Mouse (Mus musculus): Measurements from ENCODE around the gene Pnldc1. TPM values are rescaled to one million over a fixed set of nuclear protein-coding genes. Genes with fewer than 3 reads are reported as not detected.
"Not testable (repeated sequence)": the region's sequence is repeated elsewhere in the genome, so short reads cannot be mapped to it uniquely, and the experiment has no call there.

The Pnldc1 gene
- polyA plus RNA-seq, 1 experiment from 2014 or later = 2.2 TPM

- Histone ChIP-seq H3K36me3 (ENCODE audit: control insufficient read depth, insufficient read depth) (peaks cover 8% of the 10 kb centered on the region), H3K4me1 (replicated peaks; ENCODE audit: control insufficient read depth, insufficient read depth, low read length) (peaks cover 6% of the 10 kb centered on the region), H3K27me3 (replicated peaks; ENCODE audit: control insufficient read depth, insufficient read depth, low read length) (no peaks in the 10 kb centered on the region), H3K9me3 (ENCODE audit: control insufficient read depth, low read length) (no peaks in the 10 kb centered on the region), H3K9ac (replicated peaks; ENCODE audit: low read depth, low read length) (no peak overlapping the region), H3K4me2 (ENCODE audit: low read length) (no peak overlapping the region), H3K27ac (ENCODE audit: low read length) (no peak overlapping the region), H3K4me3 (replicated peaks; ENCODE audit: low read length) (no peak overlapping the region)
- 7% methylated on average over 2 of the region's 2 CpGs for WGBS
- no peak for ATAC-seq
These were observed 28.0 kb upstream of the Pnldc1 start for GRCm38 (mm10) chr17:12938077-12938476.

DNA sequence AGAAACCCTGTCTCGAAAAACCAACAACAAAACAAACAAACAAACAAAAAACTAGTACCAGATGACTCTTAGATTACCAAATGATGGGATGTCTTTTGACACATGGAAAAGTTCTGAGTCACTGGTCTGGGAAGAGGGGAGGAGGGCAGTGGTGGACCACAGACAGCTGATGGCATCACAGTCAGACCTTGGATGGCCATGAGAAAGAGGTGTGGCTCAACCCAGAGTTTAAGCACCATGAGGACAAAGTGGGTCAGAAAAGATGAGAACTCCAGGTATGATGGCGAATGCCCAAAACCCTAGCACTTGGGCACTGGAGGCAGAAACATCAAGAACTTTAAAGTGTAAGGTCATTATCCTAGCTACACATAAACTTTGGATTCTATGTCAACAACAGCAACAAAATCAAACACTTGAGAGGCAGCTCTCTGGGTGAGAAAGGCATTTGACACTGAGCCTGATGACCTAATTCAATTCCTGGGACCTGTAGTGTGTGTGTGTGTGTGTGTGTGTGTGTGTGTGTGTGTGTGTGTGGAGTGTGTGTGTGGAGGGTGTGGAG lies 27.5 kb upstream of the Pnldc1 start:
- Histone ChIP-seq H3K4me1 (replicated peaks; ENCODE audit: control insufficient read depth, insufficient read depth, low read length) (peaks cover 6% of the 10 kb centered on the region), H3K36me3 (ENCODE audit: control insufficient read depth, insufficient read depth) (peaks cover 2% of the 10 kb centered on the region; the same call in 1 of the 2 replicates), H3K27ac (ENCODE audit: low read length) (no peak overlapping the region), H3K27me3 (replicated peaks; ENCODE audit: control insufficient read depth, insufficient read depth, low read length) (no peaks in the 10 kb centered on the region), H3K4me3 (replicated peaks; ENCODE audit: low read length) (no peak overlapping the region), H3K9me3 (ENCODE audit: control insufficient read depth, low read length) (no peaks in the 10 kb centered on the region), H3K4me2 (ENCODE audit: low read length) (no peak overlapping the region), H3K9ac (replicated peaks; ENCODE audit: low read depth, low read length) (no peak overlapping the region)
- WGBS = 88% methylated on average over 2 of the region's 2 CpGs
- no peak for ATAC-seq

GRCm38 (mm10) chr17:12935719-12936118 lies 25.7 kb upstream of the Pnldc1 start:
- no peaks in the 10 kb centered on the region for H3K27me3 ChIP-seq (replicated peaks; ENCODE audit: control insufficient read depth, insufficient read depth, low read length)
- no peak for ATAC-seq
- H3K36me3 ChIP-seq (ENCODE audit: control insufficient read depth, insufficient read depth) = no peaks in the 10 kb centered on the region
- 9% methylated on average over 4 of the region's 4 CpGs for WGBS
- H3K4me3 ChIP-seq (replicated peaks; ENCODE audit: low read length) = no peak overlapping the region
- H3K4me2 ChIP-seq (ENCODE audit: low read length) = no peak overlapping the region
- H3K9ac ChIP-seq (replicated peaks; ENCODE audit: low read depth, low read length) = no peak overlapping the region
- H3K4me1 ChIP-seq (replicated peaks; ENCODE audit: control insufficient read depth, insufficient read depth, low read length) = peaks cover 6% of the 10 kb centered on the region
- H3K27ac ChIP-seq (ENCODE audit: low read length) = no peak overlapping the region
- no peaks in the 10 kb centered on the region for H3K9me3 ChIP-seq (ENCODE audit: control insufficient read depth, low read length)

- not testable (repeated sequence) for H3K36me3 ChIP-seq (ENCODE audit: control insufficient read depth, insufficient read depth); H3K9me3 ChIP-seq (ENCODE audit: control insufficient read depth, low read length); H3K27me3 ChIP-seq (replicated peaks; ENCODE audit: control insufficient read depth, insufficient read depth, low read length); H3K4me1 ChIP-seq (replicated peaks; ENCODE audit: control insufficient read depth, insufficient read depth, low read length); H3K4me2 ChIP-seq (ENCODE audit: low read length); H3K4me3 ChIP-seq (replicated peaks; ENCODE audit: low read length); ATAC-seq; H3K27ac ChIP-seq (ENCODE audit: low read length); H3K9ac ChIP-seq (replicated peaks; ENCODE audit: low read depth, low read length)
- WGBS = 88% methylated on average over 5 of the region's 5 CpGs
These were observed 21.5 kb upstream of the Pnldc1 start for GRCm38 (mm10) chr17:12931576-12931975.

DNA sequence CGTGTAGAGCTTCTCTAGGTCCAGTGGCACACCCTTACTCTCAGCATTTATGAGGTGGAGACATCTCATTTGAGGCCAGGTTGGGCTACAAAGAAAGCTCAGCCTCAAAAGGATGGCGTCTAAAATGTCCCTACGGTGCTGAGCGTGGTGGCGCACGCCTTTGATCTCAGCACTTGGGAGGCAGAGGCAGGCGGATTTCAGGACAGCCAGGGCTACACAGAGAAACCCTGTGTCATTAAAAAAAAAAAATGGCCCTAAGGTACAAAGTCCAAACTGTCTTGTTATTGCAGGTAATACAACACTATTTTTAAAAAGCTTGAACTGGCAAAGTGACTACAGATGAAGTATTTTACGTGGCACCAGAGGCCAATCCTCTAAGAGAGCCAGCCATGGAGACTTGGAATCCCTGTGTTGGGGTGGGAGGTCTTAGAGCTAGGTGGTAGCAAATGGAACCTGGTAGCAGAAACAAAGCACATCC lies 15.7 kb upstream of the Pnldc1 start:
- no peak overlapping the region for H3K9ac ChIP-seq (replicated peaks; ENCODE audit: low read depth, low read length)
- H3K27ac ChIP-seq (ENCODE audit: low read length) = no peak overlapping the region
- 87% methylated on average over 8 of the region's 8 CpGs for WGBS
- H3K4me3 ChIP-seq (replicated peaks; ENCODE audit: low read length) = no peak overlapping the region
- ATAC-seq = no peak
- H3K4me2 ChIP-seq (ENCODE audit: low read length) = no peak overlapping the region
- H3K9me3 ChIP-seq (ENCODE audit: control insufficient read depth, low read length) = no peaks in the 10 kb centered on the region
- no peaks in the 10 kb centered on the region for H3K27me3 ChIP-seq (replicated peaks; ENCODE audit: control insufficient read depth, insufficient read depth, low read length)
- peaks cover 46% of the 10 kb centered on the region for H3K36me3 ChIP-seq (ENCODE audit: control insufficient read depth, insufficient read depth)
- H3K4me1 ChIP-seq (replicated peaks; ENCODE audit: control insufficient read depth, insufficient read depth, low read length) = no peaks in the 10 kb centered on the region

DNA sequence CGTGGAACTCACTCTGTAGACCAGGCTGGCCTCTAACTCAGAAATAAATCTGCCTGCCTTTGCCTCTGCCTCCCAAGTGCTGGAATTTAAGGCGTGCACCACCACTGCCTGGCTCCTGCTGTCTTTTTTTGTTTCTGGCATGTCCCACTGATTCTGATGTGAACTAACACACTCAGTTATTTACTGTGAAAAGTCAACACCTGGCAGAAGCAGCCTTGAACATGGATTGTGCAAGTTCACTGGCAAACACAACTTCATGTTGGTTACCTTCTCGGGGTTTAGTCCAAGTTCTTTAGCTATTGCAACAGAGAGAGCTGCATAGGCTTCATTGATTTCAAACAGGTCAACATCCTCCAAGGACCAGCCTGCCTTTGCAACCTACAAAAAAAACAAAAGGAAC lies 15.0 kb upstream of the Pnldc1 start:
- H3K4me3 ChIP-seq (replicated peaks; ENCODE audit: low read length) = no peak overlapping the region
- no peaks in the 10 kb centered on the region for H3K9me3 ChIP-seq (ENCODE audit: control insufficient read depth, low read length)
- no peaks in the 10 kb centered on the region for H3K4me1 ChIP-seq (replicated peaks; ENCODE audit: control insufficient read depth, insufficient read depth, low read length)
- H3K27me3 ChIP-seq (replicated peaks; ENCODE audit: control insufficient read depth, insufficient read depth, low read length) = no peaks in the 10 kb centered on the region
- ATAC-seq = no peak
- H3K9ac ChIP-seq (replicated peaks; ENCODE audit: low read depth, low read length) = no peak overlapping the region
- H3K4me2 ChIP-seq (ENCODE audit: low read length) = no peak overlapping the region
- WGBS = 86% methylated on average over 3 of the region's 3 CpGs
- H3K27ac ChIP-seq (ENCODE audit: low read length) = no peak overlapping the region
- peaks cover 52% of the 10 kb centered on the region for H3K36me3 ChIP-seq (ENCODE audit: control insufficient read depth, insufficient read depth)

DNA sequence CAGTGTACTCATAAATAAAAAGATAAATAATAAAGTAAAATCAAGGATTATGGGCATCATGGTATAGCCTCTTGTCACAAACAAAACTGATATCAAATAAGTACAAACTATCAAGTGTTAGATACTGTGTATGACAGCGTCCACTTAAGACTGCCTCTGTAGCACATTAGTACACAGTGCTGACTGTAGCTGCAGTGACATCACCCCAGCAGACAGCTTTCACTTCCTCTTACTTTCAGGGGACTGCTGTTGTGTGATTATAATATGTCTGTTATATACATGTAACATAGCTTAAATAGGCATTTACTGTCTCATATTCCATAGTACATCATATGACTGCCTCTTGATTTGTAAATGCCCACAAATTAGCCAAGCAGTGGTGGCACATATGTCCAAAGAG lies 11.0 kb upstream of the Pnldc1 start:
- H3K27me3 ChIP-seq (replicated peaks; ENCODE audit: control insufficient read depth, insufficient read depth, low read length) = no peaks in the 10 kb centered on the region
- 96% methylated on average over 1 of the region's 1 CpGs for WGBS
- no peak for ATAC-seq
- H3K9me3 ChIP-seq (ENCODE audit: control insufficient read depth, low read length) = no peaks in the 10 kb centered on the region
- peaks cover 59% of the 10 kb centered on the region for H3K36me3 ChIP-seq (ENCODE audit: control insufficient read depth, insufficient read depth)
- no peak overlapping the region for H3K4me2 ChIP-seq (ENCODE audit: low read length)
- no peak overlapping the region for H3K27ac ChIP-seq (ENCODE audit: low read length)
- no peak overlapping the region for H3K9ac ChIP-seq (replicated peaks; ENCODE audit: low read depth, low read length)
- peaks cover 4% of the 10 kb centered on the region for H3K4me1 ChIP-seq (replicated peaks; ENCODE audit: control insufficient read depth, insufficient read depth, low read length)
- H3K4me3 ChIP-seq (replicated peaks; ENCODE audit: low read length) = no peak overlapping the region

GRCm38 (mm10) chr17:12916588-12917380 lies 6.8 kb upstream of the Pnldc1 start:
- WGBS = under 1% methylated on average over 39 of the region's 40 CpGs
- H3K36me3 ChIP-seq (ENCODE audit: control insufficient read depth, insufficient read depth) = peaks cover 34% of the 10 kb centered on the region
- peak overlapping the region; percentile 94 for H3K9ac ChIP-seq (replicated peaks; ENCODE audit: low read depth, low read length)

DNA sequence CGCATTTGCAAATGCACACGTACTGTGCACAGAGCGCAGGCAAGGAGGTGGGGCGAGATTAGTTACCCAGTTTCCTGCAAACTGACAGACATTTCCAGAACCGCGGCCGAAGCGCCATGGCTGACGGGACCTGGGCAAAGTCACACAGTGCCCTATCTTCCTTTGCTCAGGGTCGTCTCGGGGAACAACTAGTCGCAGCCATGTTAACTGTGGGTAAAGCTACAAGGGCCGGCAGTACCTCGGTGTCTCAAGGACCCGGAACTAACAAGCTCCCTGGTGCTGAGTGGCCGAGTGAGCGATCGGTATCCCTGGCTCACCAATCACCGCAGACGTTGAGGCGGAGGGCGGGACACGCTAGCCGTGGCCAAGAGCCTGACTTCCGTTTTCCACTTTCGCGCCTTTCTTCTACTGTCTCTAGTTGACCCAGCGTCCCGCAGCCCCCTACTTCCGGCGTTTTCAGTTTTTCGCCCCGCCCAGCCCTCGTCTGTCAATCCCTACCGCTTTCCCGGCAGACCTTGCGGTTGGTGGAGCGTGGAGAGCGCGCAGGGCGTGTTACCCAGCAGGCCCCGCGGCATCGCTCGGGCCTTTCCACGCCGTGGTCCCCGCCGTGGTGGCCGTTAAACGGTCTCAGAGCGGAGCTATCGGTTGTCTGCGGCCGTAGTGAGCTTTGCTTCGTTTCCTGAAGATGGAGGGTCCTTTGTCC lies 6.0 kb upstream of the Pnldc1 start, which contains the start of gene Mrpl18:
Gene Mrpl18, minus strand, starts transcription at position 465 of the 703 bp plus-strand sequence.
- Histone ChIP-seq H3K9me3 (ENCODE audit: control insufficient read depth, low read length) (no peaks in the 10 kb centered on the region), H3K4me2 (ENCODE audit: low read length) (peak within 1 kb of the TSS; percentile 93), H3K4me3 (replicated peaks; ENCODE audit: low read length) (peak within 1 kb of the TSS; percentile 89), H3K4me1 (replicated peaks; ENCODE audit: control insufficient read depth, insufficient read depth, low read length) (peaks cover 11% of the 10 kb centered on the region), H3K27ac (ENCODE audit: low read length) (peak within 1 kb of the TSS; percentile 83), H3K36me3 (ENCODE audit: control insufficient read depth, insufficient read depth) (peaks cover 28% of the 10 kb centered on the region), H3K9ac (replicated peaks; ENCODE audit: low read depth, low read length) (peak within 1 kb of the TSS; percentile 94), H3K27me3 (replicated peaks; ENCODE audit: control insufficient read depth, insufficient read depth, low read length) (no peaks in the 10 kb centered on the region)
- WGBS = under 1% methylated on average over 56 of the region's 56 CpGs
- peak; percentile 99 for ATAC-seq

More at GRCm38 (mm10) chr17:12916588-12917380, 6.8 kb upstream of the Pnldc1 start:
- peak; percentile 47 for ATAC-seq
- Histone ChIP-seq H3K4me1 (replicated peaks; ENCODE audit: control insufficient read depth, insufficient read depth, low read length) (peaks cover 11% of the 10 kb centered on the region), H3K9me3 (ENCODE audit: control insufficient read depth, low read length) (no peaks in the 10 kb centered on the region), H3K4me3 (replicated peaks; ENCODE audit: low read length) (peak overlapping the region; percentile 89), H3K4me2 (ENCODE audit: low read length) (peak overlapping the region; percentile 71), H3K27ac (ENCODE audit: low read length) (peak overlapping the region; percentile 83), H3K27me3 (replicated peaks; ENCODE audit: control insufficient read depth, insufficient read depth, low read length) (no peaks in the 10 kb centered on the region)
